Mouse (Mus musculus): Measurements from ENCODE around the gene Prss16.

DNA sequence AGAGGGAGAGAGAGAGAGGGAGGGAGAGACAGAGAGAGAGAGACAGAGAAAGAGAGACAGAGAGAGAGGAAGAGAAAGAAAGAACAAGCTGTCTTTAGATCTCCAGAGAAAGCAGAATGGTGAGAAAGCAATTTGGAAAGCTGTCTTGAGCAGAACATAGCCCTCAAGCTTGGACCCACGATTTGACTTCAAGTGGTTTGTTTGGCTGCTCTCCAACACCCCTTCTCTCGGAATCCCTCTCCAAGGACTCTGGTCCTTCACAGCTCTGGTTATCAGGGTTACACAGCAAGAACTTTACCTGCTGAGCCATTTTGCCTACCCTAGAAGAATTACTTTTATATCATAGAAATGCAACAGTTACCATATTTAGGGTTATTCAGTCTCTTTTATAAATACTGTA is 39.7 kb downstream of the Prss16 start:
- TF ChIP-seq CTCF (IDR thresholded peaks at IDR 0.05; ENCODE audit: low read depth), result no peak
- TF ChIP-seq EP300 (optimal IDR thresholded peaks at IDR 0.05), result no peak

All from stomach, postnatal 0 days (tissue).